Mouse (Mus musculus): ENCODE data around the gene Parp1.

Gene Parp1

DNA sequence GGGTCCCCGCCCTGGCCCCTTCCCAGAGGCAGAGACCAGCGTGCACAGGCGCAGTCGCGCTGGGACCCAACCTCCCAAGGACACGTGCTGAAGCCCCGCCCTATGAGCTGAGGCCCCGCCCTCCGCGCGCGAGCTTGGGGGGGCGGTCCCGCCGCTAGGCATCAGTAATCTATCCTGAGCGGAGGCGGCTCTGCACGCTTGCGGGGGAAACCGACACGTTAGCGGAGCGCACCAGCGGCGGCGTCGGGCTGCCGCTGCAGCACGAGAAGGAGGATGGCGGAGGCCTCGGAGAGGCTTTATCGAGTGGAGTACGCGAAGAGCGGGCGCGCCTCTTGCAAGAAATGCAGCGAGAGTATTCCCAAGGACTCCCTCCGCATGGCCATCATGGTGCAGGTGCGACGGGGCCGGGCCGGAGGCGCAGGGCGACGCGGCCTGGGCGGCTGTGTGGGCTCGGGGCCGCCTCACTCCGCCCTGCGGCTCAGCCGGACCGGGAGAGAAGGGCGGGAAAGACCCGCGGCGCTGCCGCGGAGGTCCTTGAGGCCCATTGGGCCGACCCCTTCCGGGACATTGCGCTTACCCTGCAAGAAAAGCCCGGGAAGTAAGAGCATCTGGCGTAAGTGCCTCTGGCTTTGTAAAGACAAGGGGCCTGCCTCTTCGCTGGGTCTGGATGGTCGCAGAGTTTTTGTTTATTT is at the start of gene Parp1:
Parp1 (plus strand) TSS at position 164 of the 692 bp plus-strand sequence.
- DNase-seq (ENCODE audit: low spot score in 2 of 2), result peak; percentile 93 to 95

DNA sequence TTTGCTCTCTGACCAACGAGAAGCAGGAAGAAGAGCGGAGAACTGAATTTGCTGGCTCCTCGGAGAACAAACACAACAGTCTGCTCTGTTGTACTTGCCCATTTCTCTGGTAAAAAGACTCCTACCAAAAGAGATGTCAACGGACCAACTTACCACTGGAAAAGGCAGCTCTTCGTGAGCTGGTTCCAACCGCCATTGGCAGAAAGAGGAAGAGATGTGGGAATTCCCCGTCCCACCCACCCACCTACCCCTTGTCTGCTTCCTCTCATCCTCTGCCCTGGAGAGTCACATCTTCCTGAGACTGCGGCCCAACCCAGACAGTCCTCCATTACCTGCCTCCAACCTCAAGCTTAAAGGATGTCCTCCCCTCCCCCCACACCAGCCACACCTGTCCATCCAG is 49.2 kb upstream of the Parp1 start:
- DNase-seq (ENCODE audit: low spot score in 2 of 2), result no peak

DNA sequence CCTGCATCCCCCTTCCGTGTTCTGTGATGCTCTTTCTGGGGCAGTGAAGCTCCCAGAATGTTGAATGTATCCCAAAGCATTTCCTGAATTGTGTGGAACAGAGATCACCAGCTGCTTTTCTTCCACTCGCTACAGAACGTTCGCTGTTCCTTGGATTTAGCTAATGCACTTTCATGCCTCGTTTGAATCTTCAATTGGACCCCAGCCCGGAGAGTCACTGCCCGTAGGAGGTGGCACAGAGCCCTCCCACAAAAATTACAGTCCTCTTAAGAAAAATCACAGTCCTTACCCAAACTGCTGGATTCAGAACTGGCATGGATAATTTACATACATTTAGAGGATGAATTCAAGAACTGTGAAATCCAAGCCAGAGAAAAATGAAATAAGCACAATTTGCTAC is 48.5 kb upstream of the Parp1 start:
- peak; percentile 80 to 89 for DNase-seq (ENCODE audit: low spot score in 2 of 2)

DNA sequence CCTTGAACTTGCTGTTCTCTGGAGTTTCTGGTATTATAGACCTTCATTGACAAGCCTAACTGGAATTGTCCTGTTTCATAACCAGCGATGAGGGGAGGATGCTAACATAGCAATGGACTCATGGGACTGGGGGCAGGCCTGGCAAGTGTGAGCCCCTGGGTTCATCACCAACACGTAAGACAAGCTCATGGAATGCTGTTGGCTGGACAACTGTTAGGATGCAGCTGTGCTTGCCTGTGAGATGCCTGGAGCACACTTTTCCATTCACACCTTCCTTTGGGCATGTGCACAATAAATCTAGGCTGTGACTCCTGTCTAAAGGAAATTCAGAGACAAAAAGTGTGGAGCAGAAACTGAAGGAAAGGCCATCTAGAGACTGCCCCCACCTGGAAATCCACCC is 45.4 kb upstream of the Parp1 start:
- no peak for DNase-seq (ENCODE audit: low spot score in 2 of 2)

DNA sequence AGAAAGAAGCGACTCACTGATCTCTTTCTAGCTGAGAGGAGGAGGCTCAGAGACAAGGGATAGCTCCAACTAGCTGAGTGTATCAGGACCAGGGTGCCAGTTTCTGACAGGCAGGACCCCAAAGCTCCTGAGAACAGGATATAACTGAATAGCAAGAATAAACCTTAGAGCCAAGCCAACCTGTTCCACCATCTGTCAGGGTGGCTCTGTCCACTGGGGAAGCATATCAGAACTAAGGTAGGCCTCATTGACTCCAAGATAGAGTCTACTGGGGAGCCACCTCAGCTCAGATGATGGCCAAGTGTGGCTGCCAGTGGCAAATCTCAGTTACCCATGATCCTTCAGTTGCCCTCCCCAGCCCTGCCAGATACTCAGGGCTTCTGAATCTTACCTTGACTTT is 43.4 kb upstream of the Parp1 start:
- DNase-seq (ENCODE audit: low spot score in 2 of 2), result no peak

DNA sequence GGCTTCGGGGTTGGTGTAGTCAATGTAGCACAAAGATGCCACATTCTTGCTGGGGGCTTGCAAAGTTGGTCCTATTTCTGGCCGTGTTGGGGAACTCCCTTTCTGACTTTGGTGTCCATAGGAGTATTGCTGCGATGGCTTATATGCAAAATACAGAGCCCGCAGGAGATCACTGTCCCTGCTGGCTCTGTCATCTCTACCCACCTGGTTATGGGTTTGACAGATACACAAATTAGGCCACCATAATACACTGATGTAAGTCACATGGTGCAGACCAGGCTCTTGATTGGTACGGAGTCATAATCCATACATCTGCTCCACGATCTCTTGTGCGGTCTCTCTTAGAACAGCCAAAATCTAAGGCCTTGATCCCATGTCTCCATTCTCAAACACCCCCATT is 38.9 kb upstream of the Parp1 start:
- no peak for DNase-seq (ENCODE audit: low spot score in 2 of 2)

DNA sequence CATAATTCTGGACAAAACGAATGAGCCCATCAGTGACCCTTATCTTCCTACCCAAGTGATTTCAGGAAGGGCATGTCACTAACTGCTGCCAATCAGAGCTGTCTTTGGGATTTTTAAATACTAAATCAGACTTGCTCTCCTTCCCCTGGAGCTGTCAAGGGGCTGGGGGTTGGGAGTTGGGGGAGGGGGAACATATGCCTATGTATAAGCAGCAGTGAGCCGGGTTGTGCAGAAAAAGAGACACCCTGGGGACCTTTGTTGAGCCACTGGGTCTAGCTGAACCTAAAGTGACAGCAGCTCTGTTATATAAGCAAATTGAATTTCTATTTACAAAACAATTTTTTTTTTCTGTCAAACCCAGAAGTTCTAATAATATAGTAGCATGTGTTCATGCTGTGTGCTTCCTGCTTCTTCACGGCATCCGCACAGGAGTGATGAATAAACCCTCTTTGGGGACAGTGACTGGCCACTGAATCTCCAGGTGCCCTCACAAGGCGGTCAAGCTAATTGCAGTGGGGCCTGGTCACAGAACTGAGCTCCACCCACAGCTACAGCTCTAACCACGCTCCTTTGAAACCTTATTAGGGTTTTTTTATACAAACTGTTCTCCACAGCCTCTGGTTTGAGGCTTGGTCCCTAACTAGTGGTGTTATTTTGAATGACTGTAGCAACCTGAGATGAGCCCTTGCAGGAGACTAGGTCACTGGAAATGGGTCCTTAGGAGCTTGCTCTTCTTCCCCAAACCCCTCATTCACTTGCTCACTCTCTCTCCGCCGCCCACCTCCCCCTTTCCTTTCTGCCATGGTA is 38.1 kb upstream of the Parp1 start:
- DNase-seq (ENCODE audit: low spot score in 2 of 2), result no peak

DNA sequence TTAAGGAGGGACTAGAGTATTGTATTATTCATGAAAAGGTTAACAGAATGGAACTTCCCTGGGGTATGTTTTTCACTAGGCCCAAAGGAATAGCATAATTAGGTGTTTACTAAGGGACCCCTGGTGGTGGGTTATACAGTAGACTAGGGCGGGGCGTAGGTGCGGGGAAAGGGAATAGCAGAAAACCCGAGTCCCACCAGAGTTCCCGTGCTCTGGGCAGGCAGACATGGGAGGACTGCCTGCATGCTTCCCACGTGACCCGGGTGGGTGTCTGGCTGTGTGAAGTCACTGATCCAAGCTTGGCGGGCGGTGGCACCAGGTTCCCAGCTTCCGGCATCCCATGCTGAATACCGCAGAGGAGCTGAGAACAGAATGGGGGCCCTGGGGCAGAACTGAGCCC is 36.1 kb upstream of the Parp1 start:
- DNase-seq (ENCODE audit: low spot score in 2 of 2), result no peak

DNA sequence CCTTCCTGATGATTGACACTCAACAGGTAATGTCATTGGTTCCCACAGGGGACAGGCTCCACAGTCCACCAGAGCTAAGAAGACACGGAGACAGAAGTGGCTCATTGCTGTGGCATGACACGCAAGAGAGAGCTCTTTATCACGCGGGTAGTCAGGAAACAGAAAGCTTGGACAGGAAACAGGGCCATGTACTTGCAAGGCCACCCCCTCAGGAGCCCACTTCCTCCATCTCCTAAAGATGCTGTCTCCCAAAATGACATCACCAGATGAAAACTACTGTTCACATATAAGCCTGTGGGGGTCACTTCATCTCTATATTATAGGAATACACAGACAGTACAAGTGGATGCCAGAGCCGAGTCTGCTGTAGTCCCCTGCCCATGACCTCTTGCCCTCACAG is 32.0 kb upstream of the Parp1 start:
- DNase-seq (ENCODE audit: low spot score in 2 of 2), result no peak

DNA sequence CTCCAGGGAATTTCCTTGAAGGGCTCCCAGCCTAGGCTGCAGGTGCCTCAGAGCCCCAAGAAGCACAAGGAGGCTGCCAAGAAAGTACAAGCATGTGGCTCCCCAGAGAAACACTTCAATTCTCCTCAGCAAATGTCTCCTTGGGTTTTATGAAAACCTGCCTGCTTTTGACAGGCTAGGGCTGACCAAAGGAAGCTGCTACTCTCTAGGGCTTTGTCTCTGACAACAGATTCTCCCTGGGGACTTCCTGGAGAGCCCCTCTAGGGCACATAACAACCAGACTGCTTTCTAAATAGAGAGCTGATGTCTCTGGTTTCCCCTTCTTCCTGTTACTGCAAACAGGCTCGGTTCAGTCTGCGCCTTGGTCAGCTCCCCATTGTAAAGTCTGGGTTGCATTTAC is 27.5 kb upstream of the Parp1 start:
- no peak for DNase-seq (ENCODE audit: low spot score in 2 of 2)

DNA sequence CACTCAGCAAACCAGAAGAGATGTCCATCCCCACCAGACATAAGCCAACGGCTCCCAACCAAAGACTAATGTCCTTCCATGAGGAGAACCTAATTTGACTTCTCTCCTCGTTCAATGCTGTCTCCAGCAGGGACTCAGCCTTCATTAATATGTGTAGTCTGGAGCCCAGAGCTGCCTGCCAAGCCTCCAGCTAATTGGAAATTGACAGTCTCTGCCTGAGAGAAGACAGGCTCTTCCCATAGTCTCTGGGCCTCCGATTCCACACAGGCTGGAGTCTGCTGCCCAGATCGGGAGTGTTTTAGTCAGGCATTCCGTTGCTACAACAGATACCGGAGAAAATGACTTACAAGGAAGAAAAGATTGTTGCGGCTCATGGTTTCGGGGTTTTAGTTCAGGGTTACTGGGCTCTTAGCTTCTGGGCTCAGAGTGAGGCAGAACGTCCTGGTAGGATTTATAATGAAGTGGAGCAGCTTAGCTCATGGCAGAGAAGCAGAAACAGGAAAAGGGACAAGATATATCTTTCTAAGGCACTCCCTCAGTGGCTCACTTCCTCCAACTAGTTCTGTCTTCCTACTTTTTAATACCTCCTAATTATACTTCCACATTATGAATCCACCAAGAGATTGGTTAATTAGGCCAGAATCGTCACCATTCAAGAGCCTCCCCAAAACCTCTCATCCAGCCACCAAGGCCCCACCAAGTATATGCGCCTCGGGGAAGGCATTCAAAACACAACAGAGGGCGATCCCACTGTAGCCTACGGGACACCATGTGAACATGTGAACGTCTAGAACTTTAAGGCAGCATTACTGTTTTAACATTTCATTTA is 26.6 kb upstream of the Parp1 start:
- no peak for DNase-seq (ENCODE audit: low spot score in 2 of 2)

DNA sequence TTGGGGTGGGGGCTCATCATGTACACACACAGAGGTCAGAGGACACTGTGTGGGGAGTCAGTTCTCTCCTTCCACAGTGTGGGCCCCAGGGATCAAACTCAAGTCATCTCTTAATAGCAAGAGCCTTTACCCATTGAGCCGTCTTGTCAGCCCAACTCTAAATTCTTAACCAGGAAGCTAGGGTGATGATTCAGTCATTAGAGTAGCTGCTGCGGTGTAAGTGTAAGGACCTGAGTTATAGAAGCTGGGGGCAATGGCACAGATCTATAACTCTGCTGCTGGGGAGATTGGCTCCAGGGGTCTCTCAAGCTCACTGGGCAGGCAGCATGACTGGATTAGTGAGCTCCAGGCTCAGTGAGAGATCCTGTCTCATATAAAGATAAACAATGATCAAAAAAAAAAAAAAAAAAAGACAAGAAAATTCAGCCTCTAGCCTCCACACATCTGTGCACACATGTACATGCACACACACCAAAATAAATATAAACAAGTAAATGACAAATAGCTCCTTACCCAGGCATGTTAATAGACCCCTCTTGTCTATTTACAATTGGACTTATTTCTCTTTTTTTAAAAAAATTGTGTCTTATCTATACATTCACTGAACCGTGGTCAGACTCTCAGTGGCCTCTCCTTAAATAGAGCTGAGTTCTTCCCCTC is 25.9 kb upstream of the Parp1 start:
- DNase-seq (ENCODE audit: low spot score in 2 of 2), result no peak

DNA sequence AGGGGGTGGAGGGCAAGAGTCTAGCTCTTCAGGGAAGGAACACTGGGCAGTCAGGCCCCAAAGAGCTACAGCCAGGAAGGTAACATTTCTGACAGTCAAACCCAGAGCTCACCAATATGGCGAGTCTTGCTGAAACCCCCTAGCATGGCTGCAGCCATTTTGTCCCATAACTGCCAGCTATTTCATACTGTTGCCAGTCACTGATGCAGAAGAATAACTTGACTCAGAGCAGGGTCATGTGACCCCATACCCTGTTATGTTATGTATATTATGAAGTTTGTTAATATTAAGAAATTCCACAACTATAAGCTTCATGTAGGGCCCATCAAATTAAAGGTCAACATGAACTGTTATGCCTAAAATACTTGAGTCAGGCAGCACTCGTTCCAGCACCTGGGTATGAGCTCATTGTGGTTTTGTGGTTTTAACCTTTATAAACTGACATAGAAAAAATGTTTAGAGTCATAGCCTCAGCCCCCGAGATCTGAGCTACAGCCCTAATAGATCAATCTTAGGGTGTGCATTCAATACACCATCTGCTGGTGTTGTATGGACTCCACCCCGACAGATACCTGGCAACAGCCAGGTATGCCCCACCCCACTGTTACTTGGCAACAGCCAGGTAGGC is 22.7 kb upstream of the Parp1 start:
- no peak for DNase-seq (ENCODE audit: low spot score in 2 of 2)

DNA sequence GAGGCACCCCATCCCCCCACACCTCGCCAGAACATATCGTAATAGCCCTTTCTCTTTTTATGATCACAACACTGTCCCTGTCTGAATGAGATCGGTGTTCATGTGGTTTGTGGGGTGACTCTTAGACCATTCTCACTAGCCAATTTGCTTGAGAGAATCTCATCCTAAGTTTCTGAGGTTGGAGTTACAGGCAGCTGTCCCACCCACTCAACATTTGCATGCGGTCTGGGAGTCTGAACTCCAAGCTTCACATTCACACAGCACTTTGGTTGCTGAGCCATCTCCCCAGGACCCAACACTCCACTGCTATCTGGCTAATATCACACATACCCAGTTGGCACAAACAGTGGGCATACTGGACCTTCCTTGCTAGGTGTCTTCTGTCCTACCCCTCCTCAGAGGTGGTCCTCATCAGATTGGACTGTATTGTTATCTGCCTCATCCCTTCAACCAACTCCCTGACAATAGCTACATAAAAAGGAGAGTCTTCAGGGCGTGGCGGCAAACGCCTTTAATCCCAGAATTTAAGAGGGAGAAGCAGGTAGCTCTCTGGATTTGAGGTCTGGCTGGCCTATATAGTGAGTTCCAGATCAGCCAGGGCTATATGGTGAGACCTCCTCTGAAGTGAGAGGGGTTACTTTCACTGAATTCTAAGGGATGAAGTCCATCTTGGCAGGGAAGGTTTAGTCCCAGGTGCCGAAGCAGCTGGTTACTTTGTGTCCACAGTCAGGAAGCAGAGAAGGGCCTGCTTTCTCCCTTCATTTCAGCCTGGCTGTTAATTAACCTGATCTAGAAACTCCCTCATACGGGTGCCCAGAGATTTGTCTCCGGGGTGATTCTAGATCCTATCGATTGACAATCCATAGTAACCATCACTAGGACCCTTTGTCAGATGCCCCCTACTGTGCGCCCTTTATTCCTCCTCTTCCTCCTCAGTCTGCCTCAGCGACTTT is 21.6 kb upstream of the Parp1 start:
- DNase-seq (ENCODE audit: low spot score in 2 of 2), result no peak

DNA sequence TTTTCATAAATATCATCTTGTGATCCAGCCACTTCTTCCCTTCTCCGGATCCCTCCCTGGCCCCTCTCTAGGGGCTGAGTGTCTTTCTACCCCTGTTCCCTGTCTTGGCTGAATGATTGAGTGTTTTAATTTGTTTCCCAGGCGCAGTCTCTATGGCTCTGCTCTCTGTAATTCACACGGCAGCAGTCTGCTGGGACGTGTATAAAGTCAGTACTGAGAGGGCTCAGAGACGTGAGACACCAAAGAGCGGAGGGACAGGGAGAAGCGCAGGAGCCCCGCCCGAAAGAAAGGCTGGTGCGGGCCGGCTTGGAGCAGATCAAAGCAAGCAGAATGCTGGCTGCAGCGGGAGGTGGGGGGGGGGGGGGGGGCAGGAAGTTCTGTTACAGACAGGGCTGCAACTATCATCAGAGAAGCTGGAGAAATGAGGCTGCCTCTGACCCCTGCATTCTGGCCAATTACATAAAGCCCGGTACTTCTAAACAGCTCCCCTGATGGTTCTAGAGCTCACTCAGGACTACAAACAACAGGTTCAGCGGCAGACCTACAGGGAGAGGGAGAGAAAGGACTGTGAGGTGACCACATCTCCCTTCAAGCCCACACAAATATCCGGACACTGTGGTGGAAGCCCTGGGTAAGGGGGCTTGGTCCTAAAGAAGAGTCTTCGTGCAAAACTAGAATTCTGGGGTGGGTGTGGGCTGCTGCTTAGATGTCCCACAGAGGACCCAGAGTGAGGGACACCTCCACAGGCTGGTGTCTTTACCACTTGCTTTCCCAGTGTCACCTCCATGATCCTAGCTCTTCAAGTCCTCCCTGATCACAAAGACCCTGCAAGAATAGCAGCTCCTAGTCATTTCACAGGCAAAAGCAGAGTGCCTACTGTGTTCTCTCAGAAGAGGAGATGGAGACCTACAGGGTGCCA is 20.7 kb upstream of the Parp1 start:
- DNase-seq (ENCODE audit: low spot score in 2 of 2), result no peak

DNA sequence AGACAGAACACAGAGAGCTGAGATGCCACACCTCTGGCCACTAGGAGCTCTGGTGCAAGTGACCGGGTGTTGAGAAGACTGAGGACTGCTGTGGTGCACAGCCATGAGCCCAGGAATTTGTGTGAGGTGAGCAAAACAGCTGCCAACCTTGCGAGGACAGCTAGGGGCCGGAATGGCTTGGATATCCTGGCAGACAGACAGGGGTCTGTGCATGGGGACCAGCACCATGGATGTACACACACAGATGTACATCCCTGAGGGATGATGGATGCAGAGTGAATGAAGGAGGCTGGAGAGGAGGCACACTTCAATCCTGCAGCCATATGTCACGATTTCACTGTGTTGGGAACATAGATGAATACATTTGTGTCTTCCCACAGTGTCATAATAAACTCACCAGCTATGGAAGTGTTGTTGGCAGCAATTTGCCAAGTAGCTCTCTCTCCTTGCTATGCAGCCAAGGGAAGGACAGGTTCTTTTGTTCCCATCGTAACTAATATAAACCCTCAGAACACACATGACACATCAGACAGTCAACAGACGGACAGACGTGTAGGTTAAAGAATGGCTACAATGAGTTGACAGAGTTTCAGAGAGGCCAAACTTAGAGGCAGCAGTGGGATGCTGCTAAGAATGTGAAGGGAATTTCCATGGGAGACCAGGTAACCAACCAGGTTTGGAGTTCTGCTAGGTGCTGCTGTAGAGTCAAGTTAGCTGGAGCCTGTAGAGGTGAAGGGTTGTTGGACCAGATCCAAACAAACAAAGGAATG is 19.0 kb upstream of the Parp1 start:
- peak in 1 of 2 experiments; percentile 64 for DNase-seq (ENCODE audit: low spot score in 2 of 2)

DNA sequence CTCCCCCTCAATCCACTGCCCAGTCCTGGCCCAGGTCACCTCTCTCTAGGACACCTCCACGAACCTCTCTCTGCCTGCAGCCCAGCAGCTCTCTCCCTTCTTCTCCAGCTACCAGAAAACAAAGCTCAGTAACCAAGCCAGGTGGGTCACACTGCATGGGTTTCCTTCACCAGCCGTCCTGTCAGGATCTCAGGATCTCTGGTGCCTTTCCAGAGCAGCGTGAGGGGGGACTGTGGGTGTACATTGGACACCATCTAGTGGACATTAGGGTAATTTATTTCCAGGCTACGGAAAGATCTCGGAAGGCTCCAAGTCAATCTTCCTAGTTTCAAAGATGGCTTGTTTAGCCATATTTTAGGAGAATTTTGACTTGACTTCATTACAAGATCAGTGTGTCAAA is 18.0 kb upstream of the Parp1 start:
- DNase-seq (ENCODE audit: low spot score in 2 of 2), result no peak

DNA sequence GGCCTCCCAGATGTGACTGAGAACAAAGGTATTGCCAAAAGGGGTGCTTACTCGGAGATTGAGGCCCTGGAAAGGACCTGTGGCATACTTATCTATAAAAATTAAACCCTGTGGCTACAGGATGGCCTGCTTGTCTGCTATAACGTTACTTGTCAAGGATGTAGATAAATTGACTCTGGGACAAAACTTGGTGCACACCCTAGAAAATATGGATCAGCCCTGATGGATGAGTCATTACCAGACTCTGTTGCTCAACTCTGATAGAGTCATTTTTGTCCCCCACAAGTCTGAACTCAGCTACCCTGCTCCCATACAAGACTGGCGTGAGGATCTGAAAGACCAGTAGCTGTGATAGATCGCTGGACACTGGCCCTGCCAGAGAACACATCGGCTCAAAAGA is 11.8 kb upstream of the Parp1 start:
- DNase-seq (ENCODE audit: low spot score in 2 of 2), result no peak

DNA sequence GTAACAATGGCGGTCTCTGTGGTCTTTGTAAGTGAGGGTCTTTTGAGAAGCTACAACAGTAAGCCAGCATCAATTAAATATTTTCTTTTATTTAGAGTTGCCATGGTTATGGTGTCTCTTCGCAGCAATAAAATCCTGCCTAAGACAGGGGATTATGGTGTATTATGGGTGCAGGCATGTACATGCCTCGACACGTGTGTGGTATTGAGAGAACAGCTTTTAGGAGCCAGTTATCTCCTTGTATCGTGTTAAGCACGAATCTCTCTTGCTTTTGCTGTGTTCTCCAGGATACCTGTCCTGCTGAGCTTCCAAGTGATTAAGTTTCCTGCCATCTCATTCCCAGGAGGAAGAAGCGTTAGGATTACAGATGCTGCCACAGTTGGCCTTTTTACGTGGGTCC is 9.3 kb upstream of the Parp1 start:
- no peak for DNase-seq (ENCODE audit: low spot score in 2 of 2)
